Mouse (Mus musculus) kidney, embryonic 14.5 days (tissue): Measurements from ENCODE around the gene Malsu1. TPM values are rescaled to one million over a fixed set of nuclear protein-coding genes. Genes with fewer than 3 reads are reported as not detected.

Source experiments
- ATAC-seq: fragments of 200-750 bp; cut with Nextera tagmentation; 2 replicates; pipeline ENCODE4 v1.8.0; 2017; ENCODE audit warnings: moderate number of reproducible peaks, mild to moderate bottlenecking, moderate TSS enrichment, moderate library complexity; ENCODE audit not compliant: low FRiP score, low TSS enrichment
- H3K27ac ChIP-seq: fragments of 300-500 bp; sonication (generic); 2 replicates; pipeline ENCODE4 v1.5.1; 2014; ENCODE audit warnings: low read depth, mild to moderate bottlenecking, low read length, moderate library complexity, mixed read lengths
- H3K27me3 ChIP-seq: fragments of 300-500 bp; sonication (generic); 2 replicates; pipeline ENCODE4 v1.6.1; 2014; ENCODE audit warnings: mild to moderate bottlenecking, low read length; ENCODE audit not compliant: control insufficient read depth, insufficient read depth
- H3K36me3 ChIP-seq: fragments of 300-500 bp; sonication (generic); 2 replicates; pipeline ENCODE4 v1.6.1; 2014; ENCODE audit warnings: low read length, mixed read lengths; ENCODE audit not compliant: control insufficient read depth, insufficient read depth
- H3K4me1 ChIP-seq: fragments of 300-500 bp; sonication (generic); 2 replicates; pipeline ENCODE4 v1.6.1; 2014; ENCODE audit warnings: low read length, mixed read lengths; ENCODE audit not compliant: control insufficient read depth, insufficient read depth
- H3K4me2 ChIP-seq: fragments of 300-500 bp; sonication (generic); replicated peaks from 2 replicates; pipeline ENCODE4 v1.6.1; 2014; ENCODE audit warnings: low read depth, mild to moderate bottlenecking, low read length
- H3K4me3 ChIP-seq: fragments of 300-500 bp; sonication (generic); 2 replicates; pipeline ENCODE4 v1.5.1; 2014; ENCODE audit warnings: mild to moderate bottlenecking, low read length
- H3K9ac ChIP-seq: fragments of 300-500 bp; sonication (generic); 2 replicates; pipeline ENCODE4 v1.6.1; 2014; ENCODE audit warnings: low read depth, mild to moderate bottlenecking, low read length, moderate library complexity
- H3K9me3 ChIP-seq: fragments of 300-500 bp; sonication (generic); 2 replicates; pipeline ENCODE4 v1.6.1; 2016; ENCODE audit warnings: low read length; ENCODE audit not compliant: control insufficient read depth
- WGBS: fragments of 180-500 bp; shearing (Covaris S2); extraction: QIAGEN DNeasy Blood & Tissue Kit; methylation state at CpG from one replicate; pipeline ENCODE4 v1.1.7; 2014; 5-methylcytosine and 5-hydroxymethylcytosine counted together
- polyA plus RNA-seq: library from polyadenylated mRNA; unstranded; fragments of >200 nt; fragmentation: Nextera tagmentation; extraction: Ambion mirVana; gene quantifications from 2 replicates; pipeline ENCODE4 v1.2.1, GENCODE M21; 2014

Gene Malsu1
- polyA plus RNA-seq, 1 experiment from 2014 or later: 75.1 TPM

GRCm38 (mm10) chr6:49118446-49118845 lies 44.9 kb downstream of the Malsu1 start:
- H3K27me3 ChIP-seq: no peaks in the 10 kb centered on the region
- H3K4me2 ChIP-seq: no peak overlapping the region
- ATAC-seq: no peak
- H3K9me3 ChIP-seq: no peaks in the 10 kb centered on the region
- no peak overlapping the region for H3K9ac ChIP-seq
- peaks cover 24% of the 10 kb centered on the region for H3K36me3 ChIP-seq
- no peak overlapping the region for H3K4me3 ChIP-seq
- H3K4me1 ChIP-seq: no peaks in the 10 kb centered on the region
- WGBS: 78% methylated on average over 8 of the region's 8 CpGs
- H3K27ac ChIP-seq: no peak overlapping the region

- H3K4me2 ChIP-seq: no peak overlapping the region
- H3K27ac ChIP-seq: no peak overlapping the region
- no peak overlapping the region for H3K9ac ChIP-seq
- no peaks in the 10 kb centered on the region for H3K27me3 ChIP-seq
- no peak overlapping the region for H3K4me3 ChIP-seq
- H3K36me3 ChIP-seq: peaks cover 21% of the 10 kb centered on the region
- H3K4me1 ChIP-seq: no peaks in the 10 kb centered on the region
- WGBS: 68% methylated on average over 1 of the region's 1 CpGs
- H3K9me3 ChIP-seq: no peaks in the 10 kb centered on the region
- no peak for ATAC-seq
Measured at GRCm38 (mm10) chr6:49119462-49120135, 46.0 kb downstream of the Malsu1 start.

GRCm38 (mm10) chr6:49120370-49120769 lies 46.8 kb downstream of the Malsu1 start:
- H3K9me3 ChIP-seq: no peaks in the 10 kb centered on the region
- H3K9ac ChIP-seq: no peak overlapping the region
- H3K4me2 ChIP-seq: no peak overlapping the region
- ATAC-seq: no peak
- peaks cover 17% of the 10 kb centered on the region for H3K36me3 ChIP-seq
- H3K27ac ChIP-seq: no peak overlapping the region
- WGBS: 91% methylated on average over 3 of the region's 3 CpGs
- no peak overlapping the region for H3K4me3 ChIP-seq
- H3K4me1 ChIP-seq: no peaks in the 10 kb centered on the region
- H3K27me3 ChIP-seq: no peaks in the 10 kb centered on the region

- peaks cover under 1% of the 10 kb centered on the region; the same call in 1 of the 2 replicates for H3K4me1 ChIP-seq
- no peak overlapping the region for H3K4me2 ChIP-seq
- no peak overlapping the region for H3K9ac ChIP-seq
- no peak overlapping the region for H3K4me3 ChIP-seq
- no peak overlapping the region for H3K27ac ChIP-seq
- no peaks in the 10 kb centered on the region for H3K9me3 ChIP-seq
- no peak for ATAC-seq
- H3K27me3 ChIP-seq: no peaks in the 10 kb centered on the region
- H3K36me3 ChIP-seq: peaks cover 10% of the 10 kb centered on the region; the same call in 1 of the 2 replicates
Measured at GRCm38 (mm10) chr6:49130328-49130727, 56.7 kb downstream of the Malsu1 start.

GRCm38 (mm10) chr6:49131855-49132254 lies 58.3 kb downstream of the Malsu1 start:
- H3K9me3 ChIP-seq: no peaks in the 10 kb centered on the region
- peaks cover 7% of the 10 kb centered on the region; the same call in 1 of the 2 replicates for H3K36me3 ChIP-seq
- no peak overlapping the region for H3K4me2 ChIP-seq
- no peak overlapping the region for H3K9ac ChIP-seq
- H3K27ac ChIP-seq: no peak overlapping the region
- H3K4me1 ChIP-seq: peaks cover 6% of the 10 kb centered on the region; the same call in 1 of the 2 replicates
- no peak overlapping the region for H3K4me3 ChIP-seq
- ATAC-seq: no peak
- no peaks in the 10 kb centered on the region for H3K27me3 ChIP-seq
- 81% methylated on average over 9 of the region's 9 CpGs for WGBS

DNA sequence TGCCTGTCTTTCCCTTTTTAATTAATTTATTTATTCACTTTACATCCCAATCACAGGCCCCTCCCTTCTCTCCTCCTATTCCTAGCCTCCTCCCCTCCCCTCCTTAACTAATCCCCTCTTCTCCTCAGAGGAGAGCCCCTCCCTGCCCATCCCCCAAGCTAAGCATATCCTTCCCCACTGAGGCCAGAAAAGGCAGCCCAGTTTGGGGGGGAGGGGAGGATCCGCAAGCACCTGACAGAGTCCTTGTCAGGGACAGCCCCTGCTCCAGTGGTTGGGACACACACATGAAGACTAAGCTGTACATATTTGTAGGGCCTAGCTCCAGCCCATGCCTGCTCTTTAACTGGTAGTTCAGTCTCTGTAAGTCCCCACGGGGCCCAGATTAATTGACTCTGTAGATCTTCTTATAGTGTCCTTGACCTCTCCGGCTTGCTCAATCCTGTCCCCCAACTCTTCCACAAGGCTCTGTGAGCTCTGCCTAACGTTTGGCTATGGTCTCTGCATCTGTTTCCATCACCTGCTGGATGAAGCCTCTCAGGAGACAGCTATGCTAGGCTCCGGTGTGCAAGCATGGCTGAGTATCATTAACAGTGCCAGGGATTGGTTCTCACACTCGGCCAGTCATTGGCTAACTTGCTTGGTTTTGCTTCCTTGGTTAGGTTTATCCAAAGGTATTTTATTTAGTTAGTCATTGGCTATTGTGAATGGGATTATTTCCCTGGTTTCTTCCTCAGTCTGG lies 58.9 kb downstream of the Malsu1 start:
- Histone ChIP-seq H3K4me3 (no peak overlapping the region), H3K36me3 (peaks cover 7% of the 10 kb centered on the region; the same call in 1 of the 2 replicates), H3K27me3 (no peaks in the 10 kb centered on the region), H3K4me1 (peaks cover 6% of the 10 kb centered on the region; the same call in 1 of the 2 replicates), H3K4me2 (no peak overlapping the region), H3K9ac (no peak overlapping the region), H3K9me3 (no peaks in the 10 kb centered on the region), H3K27ac (no peak overlapping the region)
- WGBS: 62% methylated on average over 6 of the region's 6 CpGs
- no peak for ATAC-seq

Other genes with a start within 250 kb of the Malsu1 start
- gene Tmem176a, start 232.9 kb upstream of the Malsu1 start, polyA plus RNA-seq: 123 and 135 TPM in 2 replicates
- 308 and 313 TPM in 2 replicates for gene Tmem176b, start 232.3 kb upstream of the Malsu1 start, polyA plus RNA-seq
- 0.99 and 1.4 TPM in 2 replicates for gene Aoc1, start 200.9 kb upstream of the Malsu1 start, polyA plus RNA-seq
- gene 1600015I10Rik, start 143.9 kb upstream of the Malsu1 start, polyA plus RNA-seq: not detected in 2 replicates
- not detected in 2 replicates for gene Doxl2, start 98.8 kb upstream of the Malsu1 start, polyA plus RNA-seq
- not detected in 2 replicates for gene Svs1, start 86.9 kb upstream of the Malsu1 start, polyA plus RNA-seq
- 0.17 and 0.28 TPM in 2 replicates for gene Gpnmb, start 37.2 kb upstream of the Malsu1 start, polyA plus RNA-seq
- gene Igf2bp3, start 141.2 kb downstream of the Malsu1 start, polyA plus RNA-seq: 56.0 and 73.4 TPM in 2 replicates
- 60.1 and 136 TPM in 2 replicates for gene Tra2a, start 190.2 kb downstream of the Malsu1 start, polyA plus RNA-seq
- 8.4 and 11.9 TPM in 2 replicates for gene Ccdc126, start 245.5 kb downstream of the Malsu1 start, polyA plus RNA-seq